Mouse (Mus musculus): ENCODE results near the gene Dpf3.

- no peak for TF ChIP-seq POLR2A (IDR thresholded peaks at IDR 0.05; ENCODE audit: borderline replicate concordance, control insufficient read depth, low read depth, low read length)
- no peak for TF ChIP-seq CTCF (IDR thresholded peaks at IDR 0.05; ENCODE audit: control insufficient read depth, insufficient read depth, low read length)
Measured at GRCm38 (mm10) chr12:83178770-83179169, 308.7 kb downstream of the Dpf3 start.

All from bone marrow, adult 2 months (tissue).